Comparison of ENCODE assay signal across 1 mouse cellular context in the genomic region with DNA sequence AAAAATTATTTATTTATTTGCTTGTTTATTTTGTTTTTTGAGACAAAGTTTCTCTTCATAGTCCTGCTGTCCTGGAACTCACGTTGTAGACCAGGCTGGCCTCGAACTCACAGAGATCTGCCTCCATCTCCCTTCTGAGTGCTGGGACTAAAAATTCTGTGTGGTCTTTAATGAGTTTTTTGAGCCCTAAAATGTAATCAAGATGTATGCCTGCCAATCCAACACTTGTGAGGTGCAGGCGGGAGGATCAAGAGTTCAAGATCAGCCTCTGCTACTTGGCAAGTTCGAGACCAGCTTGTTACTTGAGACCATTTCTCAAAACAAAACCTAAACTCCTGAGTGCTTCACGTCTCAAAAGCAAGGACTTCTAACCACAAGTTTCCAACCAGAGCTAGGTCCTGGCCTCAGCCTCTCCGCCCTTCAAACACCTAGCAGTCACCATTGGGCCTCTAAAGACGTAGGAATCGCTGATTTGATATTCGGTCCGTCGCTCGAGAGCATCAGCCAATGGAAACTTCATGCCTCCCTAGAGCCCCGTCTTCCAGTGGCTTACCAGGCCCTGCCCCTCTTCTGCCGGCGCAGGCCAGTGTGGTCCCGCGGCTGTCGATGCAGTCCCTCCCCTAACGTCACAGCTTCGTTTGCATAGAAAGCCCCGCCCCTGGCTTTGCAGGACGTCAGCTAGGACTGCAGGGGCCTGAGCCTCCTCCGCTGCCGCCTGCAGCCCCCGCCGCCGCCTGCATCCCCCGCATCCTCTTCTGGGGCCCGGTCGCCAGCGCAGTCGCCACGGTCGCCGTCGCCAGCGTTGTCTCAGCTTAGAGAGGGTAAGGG.
A peak's percentile ranks its signal among the peaks of the same experiment; 100 is the strongest.
TF ChIP-seq lines count a peak whose summit lies in the region.

A gene (plus strand): TSS at position 637 of the 828 bp plus-strand sequence.

TF ChIP-seq in CH12.LX, 34 proteins besides CTCF, POLR2A, EP300 and RAD21 (continued from another document):
- TF ChIP-seq RCOR1 (conservative IDR thresholded peaks at IDR 0.05; ENCODE audit: low read depth, low read length) (peak; percentile 67; the same call in 1 of the 2 replicates), IRF4 (IDR thresholded peaks at IDR 0.05; ENCODE audit: low read depth, low read length) (0 out of 2 replicates have a peak, but pooled peaks have one; percentile 43), MXI1 (IDR thresholded peaks at IDR 0.05; ENCODE audit: low read depth, low read length) (no peak), SIN3A (IDR thresholded peaks at IDR 0.05; ENCODE audit: low read length) (no peak), ZC3H11A (IDR thresholded peaks at IDR 0.05; ENCODE audit: low read depth, low read length) (no peak), HCFC1 (IDR thresholded peaks at IDR 0.05; ENCODE audit: low read depth, low read length) (peak; percentile 71), NRF1 (IDR thresholded peaks at IDR 0.05; ENCODE audit: low read depth, low read length) (peak; percentile 77), TBP (conservative IDR thresholded peaks at IDR 0.05; ENCODE audit: low read depth, low read length) (peak; percentile 74), CHD2 (IDR thresholded peaks at IDR 0.05; ENCODE audit: low read length) (peak; percentile 95)
